Mouse (Mus musculus): ENCODE results near the gene Rgs11. TPM values are rescaled to one million over a fixed set of nuclear protein-coding genes. Genes with fewer than 3 reads are reported as not detected.
A peak's percentile ranks its signal among the peaks of the same experiment; 100 is the strongest.
"Not testable (repeated sequence)": the region's sequence is repeated elsewhere in the genome, so short reads cannot be mapped to it uniquely, and the experiment has no call there.

The Rgs11 gene
- polyA plus RNA-seq (2014; fragmentation: Nextera tagmentation; extraction: Ambion mirVana), result 8.5 and 13.2 TPM in 2 replicates

DNA sequence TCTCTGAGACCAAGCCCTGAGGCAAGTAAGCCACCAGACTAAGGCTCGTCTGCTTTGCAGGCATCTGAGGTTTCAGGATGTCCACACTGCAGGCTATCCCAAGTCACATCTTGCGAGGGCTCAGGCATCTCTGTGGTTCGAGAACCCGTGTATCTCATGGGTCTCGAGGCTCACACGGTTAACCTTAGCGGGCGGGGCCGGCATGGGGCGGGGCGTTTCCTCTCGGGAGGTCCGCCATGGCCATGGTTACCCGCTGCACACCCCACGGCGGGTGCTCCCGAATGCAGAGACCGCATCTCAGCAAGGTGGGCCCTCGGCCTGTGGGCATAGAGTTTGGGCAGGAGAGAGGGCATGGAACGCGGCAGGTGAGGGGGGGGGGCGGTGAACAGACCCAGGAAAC lies at the start of gene Rgs11:
Rgs11 (plus strand) TSS at position 215 of the 400 bp plus-strand sequence.
- H3K27ac ChIP-seq (replicated peaks; ENCODE audit: low read depth, low read length), result no peak within 1 kb of the TSS
- H3K36me3 ChIP-seq (ENCODE audit: control insufficient read depth, insufficient read depth, low read length), result peaks cover 6% of the 10 kb centered on the region; the same call in 1 of the 2 replicates
- H3K4me2 ChIP-seq (ENCODE audit: low read depth, low read length), result peak within 1 kb of the TSS; percentile 96
- peak within 1 kb of the TSS; percentile 54 for H3K9ac ChIP-seq (ENCODE audit: low read depth, low read length)
- ATAC-seq (ENCODE audit: low read depth) (no peak; the same call in 1 of the 2 replicates), DNase-seq (ENCODE audit: low spot score) (no peak)
- H3K9me3 ChIP-seq (ENCODE audit: control insufficient read depth, low read length), result no peaks in the 10 kb centered on the region
- 2% methylated on average over 17 of the region's 22 CpGs for WGBS
- H3K4me1 ChIP-seq (ENCODE audit: control insufficient read depth, insufficient read depth, low read length), result peaks cover 7% of the 10 kb centered on the region; the same call in 1 of the 2 replicates
- peak within 1 kb of the TSS; percentile 52 for H3K4me3 ChIP-seq (ENCODE audit: low read depth, low read length)
- H3K27me3 ChIP-seq (replicated peaks; ENCODE audit: control insufficient read depth, insufficient read depth, low read length), result peaks cover 52% of the 10 kb centered on the region

DNA sequence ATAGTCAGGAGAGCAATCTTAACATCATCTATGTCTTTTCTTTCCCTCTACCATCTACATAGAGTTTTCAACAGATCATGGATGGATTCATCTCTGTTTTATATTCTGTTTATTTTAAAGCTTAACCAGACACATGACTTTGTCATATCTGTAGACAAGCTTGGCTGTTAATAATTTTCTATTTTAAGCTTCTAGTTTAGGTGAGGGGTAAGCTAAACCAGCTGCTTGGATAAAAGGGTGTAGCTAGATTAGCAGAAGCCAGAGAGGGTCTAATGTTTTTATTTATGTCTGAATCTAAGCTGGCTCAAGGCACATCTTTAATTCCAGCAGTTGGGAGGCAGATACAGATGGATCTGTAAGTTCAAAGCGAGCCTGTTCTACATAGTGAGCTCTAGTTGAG lies 40.0 kb upstream of the Rgs11 start:
- DNase-seq (ENCODE audit: low spot score), result no peak
- Histone ChIP-seq H3K27me3 (replicated peaks; ENCODE audit: control insufficient read depth, insufficient read depth, low read length) (no peaks in the 10 kb centered on the region), H3K27ac (replicated peaks; ENCODE audit: low read depth, low read length) (no peak overlapping the region), H3K9me3 (ENCODE audit: control insufficient read depth, low read length) (no peaks in the 10 kb centered on the region), H3K4me2 (ENCODE audit: low read depth, low read length) (no peak overlapping the region), H3K4me1 (ENCODE audit: control insufficient read depth, insufficient read depth, low read length) (no peaks in the 10 kb centered on the region), H3K36me3 (ENCODE audit: control insufficient read depth, insufficient read depth, low read length) (peaks cover 8% of the 10 kb centered on the region; the same call in 1 of the 2 replicates), H3K9ac (ENCODE audit: low read depth, low read length) (no peak overlapping the region), H3K4me3 (ENCODE audit: low read depth, low read length) (no peak overlapping the region)
- WGBS, result 85% methylated on average over 1 of the region's 1 CpGs
- ATAC-seq (ENCODE audit: low read depth), result no peak

DNA sequence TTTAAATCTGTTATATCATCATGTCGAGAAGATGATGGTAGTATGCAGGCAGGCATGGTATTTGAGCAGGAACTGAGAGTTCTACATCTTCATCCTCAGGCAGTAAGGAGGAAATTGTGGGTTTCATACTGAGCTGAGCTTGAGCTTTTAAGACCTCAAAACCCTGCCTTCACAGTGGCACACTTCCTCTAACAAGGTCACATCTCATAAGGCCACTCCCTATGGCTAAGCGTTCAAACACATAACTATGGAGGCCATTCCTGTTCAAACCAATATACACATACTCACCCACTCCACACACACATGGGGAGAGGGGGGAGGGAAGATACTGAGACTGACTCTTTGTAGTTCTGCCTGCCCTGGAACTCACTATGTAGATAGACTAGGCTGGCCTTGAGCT lies 34.7 kb upstream of the Rgs11 start:
- DNase-seq (ENCODE audit: low spot score) (no peak), ATAC-seq (ENCODE audit: low read depth) (no peak)
- no peaks in the 10 kb centered on the region for H3K27me3 ChIP-seq (replicated peaks; ENCODE audit: control insufficient read depth, insufficient read depth, low read length)
- H3K9ac ChIP-seq (ENCODE audit: low read depth, low read length), result no peak overlapping the region
- H3K4me2 ChIP-seq (ENCODE audit: low read depth, low read length), result no peak overlapping the region
- H3K4me3 ChIP-seq (ENCODE audit: low read depth, low read length), result no peak overlapping the region
- 91% methylated on average over 2 of the region's 2 CpGs for WGBS
- H3K4me1 ChIP-seq (ENCODE audit: control insufficient read depth, insufficient read depth, low read length), result no peaks in the 10 kb centered on the region
- no peak overlapping the region for H3K27ac ChIP-seq (replicated peaks; ENCODE audit: low read depth, low read length)
- peaks cover 8% of the 10 kb centered on the region; the same call in 1 of the 2 replicates for H3K36me3 ChIP-seq (ENCODE audit: control insufficient read depth, insufficient read depth, low read length)
- H3K9me3 ChIP-seq (ENCODE audit: control insufficient read depth, low read length), result no peaks in the 10 kb centered on the region

DNA sequence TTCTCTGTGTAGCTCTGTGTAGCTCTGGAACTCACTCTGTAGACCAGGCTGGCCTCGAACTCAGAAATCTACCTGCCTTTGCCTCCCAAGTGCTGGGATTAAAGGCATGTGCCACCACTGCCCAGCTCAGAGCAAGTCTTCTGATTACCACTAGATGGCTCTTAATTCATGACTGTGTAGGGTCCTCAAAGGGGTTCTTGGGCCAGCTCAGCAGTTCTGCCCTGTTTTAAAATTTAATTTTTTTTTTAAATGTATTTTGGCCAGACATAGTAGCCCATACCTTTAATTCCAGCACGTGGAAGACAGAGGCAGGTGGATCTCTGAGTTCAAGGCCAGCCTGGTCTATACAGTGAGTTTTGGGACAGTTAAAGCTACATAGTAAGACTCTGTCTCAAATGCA lies 27.5 kb upstream of the Rgs11 start:
- not testable (repeated sequence) for DNase-seq (ENCODE audit: low spot score); ATAC-seq (ENCODE audit: low read depth); H3K27me3 ChIP-seq (replicated peaks; ENCODE audit: control insufficient read depth, insufficient read depth, low read length); H3K9ac ChIP-seq (ENCODE audit: low read depth, low read length); H3K4me1 ChIP-seq (ENCODE audit: control insufficient read depth, insufficient read depth, low read length); H3K9me3 ChIP-seq (ENCODE audit: control insufficient read depth, low read length); H3K4me2 ChIP-seq (ENCODE audit: low read depth, low read length); H3K4me3 ChIP-seq (ENCODE audit: low read depth, low read length); H3K27ac ChIP-seq (replicated peaks; ENCODE audit: low read depth, low read length)
- H3K36me3 ChIP-seq (ENCODE audit: control insufficient read depth, insufficient read depth, low read length), result peaks cover 30% of the 10 kb centered on the region; the same call in 1 of the 2 replicates
- 90% methylated on average over 2 of the region's 2 CpGs for WGBS

DNA sequence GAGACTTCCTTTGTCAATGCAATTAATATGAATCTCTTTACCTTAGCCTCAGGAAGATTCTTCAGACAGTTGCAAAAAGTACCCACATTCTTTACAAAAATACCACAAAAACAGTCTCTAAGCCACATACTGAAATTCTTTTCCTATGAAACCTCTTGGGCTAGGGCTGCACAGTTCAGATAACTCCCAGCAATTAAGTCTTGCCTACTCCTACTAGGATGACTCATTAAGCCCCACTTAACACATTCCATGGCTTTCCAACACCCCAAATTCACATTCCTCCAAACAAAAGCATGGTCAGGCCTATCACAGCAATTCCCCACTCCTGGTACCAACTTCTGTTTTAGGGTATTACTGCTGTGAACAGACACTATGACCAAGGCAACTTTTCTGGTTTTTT lies 24.1 kb upstream of the Rgs11 start:
- H3K36me3 ChIP-seq (ENCODE audit: control insufficient read depth, insufficient read depth, low read length), result peaks cover 50% of the 10 kb centered on the region

GRCm38 (mm10) chr17:26181179-26181578 lies 21.6 kb upstream of the Rgs11 start:
- Histone ChIP-seq H3K9ac (ENCODE audit: low read depth, low read length) (no peak overlapping the region), H3K4me1 (ENCODE audit: control insufficient read depth, insufficient read depth, low read length) (no peaks in the 10 kb centered on the region), H3K36me3 (ENCODE audit: control insufficient read depth, insufficient read depth, low read length) (peaks cover 59% of the 10 kb centered on the region), H3K27ac (replicated peaks; ENCODE audit: low read depth, low read length) (no peak overlapping the region), H3K4me2 (ENCODE audit: low read depth, low read length) (no peak overlapping the region), H3K9me3 (ENCODE audit: control insufficient read depth, low read length) (0 out of 2 replicates have a peak, but pooled peaks cover 3% of the 10 kb centered on the region), H3K4me3 (ENCODE audit: low read depth, low read length) (no peak overlapping the region), H3K27me3 (replicated peaks; ENCODE audit: control insufficient read depth, insufficient read depth, low read length) (no peaks in the 10 kb centered on the region)
- 92% methylated on average over 3 of the region's 3 CpGs for WGBS
- no peak for ATAC-seq (ENCODE audit: low read depth)
- DNase-seq (ENCODE audit: low spot score), result no peak

More for the DNA sequence above, 24.1 kb upstream of the Rgs11 start:
- H3K4me1 ChIP-seq (ENCODE audit: control insufficient read depth, insufficient read depth, low read length), result no peaks in the 10 kb centered on the region
- no peak overlapping the region for H3K9ac ChIP-seq (ENCODE audit: low read depth, low read length)
- H3K27ac ChIP-seq (replicated peaks; ENCODE audit: low read depth, low read length), result no peak overlapping the region
- H3K4me3 ChIP-seq (ENCODE audit: low read depth, low read length), result no peak overlapping the region
- H3K9me3 ChIP-seq (ENCODE audit: control insufficient read depth, low read length), result 0 out of 2 replicates have a peak, but pooled peaks cover 3% of the 10 kb centered on the region
- no peaks in the 10 kb centered on the region for H3K27me3 ChIP-seq (replicated peaks; ENCODE audit: control insufficient read depth, insufficient read depth, low read length)
- DNase-seq (ENCODE audit: low spot score) (no peak), ATAC-seq (ENCODE audit: low read depth) (no peak)
- no peak overlapping the region for H3K4me2 ChIP-seq (ENCODE audit: low read depth, low read length)

DNA sequence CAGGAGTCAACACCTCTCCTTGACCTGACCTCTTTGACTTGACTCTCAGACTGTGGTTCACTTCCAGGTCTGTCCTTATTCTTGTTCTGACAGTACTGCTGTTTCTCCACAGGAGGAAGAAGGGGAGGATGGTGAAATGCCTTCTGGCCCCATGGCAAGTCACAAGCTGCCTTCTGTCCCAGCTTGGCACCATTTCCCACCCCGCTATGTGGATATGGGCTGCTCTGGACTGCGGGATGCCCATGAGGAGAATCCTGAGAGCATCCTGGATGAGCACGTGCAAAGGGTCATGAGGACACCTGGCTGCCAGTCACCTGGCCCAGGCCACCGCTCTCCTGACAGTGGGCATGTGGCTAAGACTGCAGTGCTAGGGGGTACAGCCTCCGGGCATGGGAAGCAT lies 15.2 kb upstream of the Rgs11 start:
- Histone ChIP-seq H3K27ac (replicated peaks; ENCODE audit: low read depth, low read length) (no peak overlapping the region), H3K27me3 (replicated peaks; ENCODE audit: control insufficient read depth, insufficient read depth, low read length) (no peaks in the 10 kb centered on the region), H3K9me3 (ENCODE audit: control insufficient read depth, low read length) (no peaks in the 10 kb centered on the region), H3K9ac (ENCODE audit: low read depth, low read length) (no peak overlapping the region), H3K4me3 (ENCODE audit: low read depth, low read length) (no peak overlapping the region), H3K4me1 (ENCODE audit: control insufficient read depth, insufficient read depth, low read length) (no peaks in the 10 kb centered on the region), H3K36me3 (ENCODE audit: control insufficient read depth, insufficient read depth, low read length) (peaks cover 93% of the 10 kb centered on the region), H3K4me2 (ENCODE audit: low read depth, low read length) (no peak overlapping the region)
- ATAC-seq (ENCODE audit: low read depth) (no peak), DNase-seq (ENCODE audit: low spot score) (no peak)
- WGBS, result 95% methylated on average over 5 of the region's 5 CpGs

DNA sequence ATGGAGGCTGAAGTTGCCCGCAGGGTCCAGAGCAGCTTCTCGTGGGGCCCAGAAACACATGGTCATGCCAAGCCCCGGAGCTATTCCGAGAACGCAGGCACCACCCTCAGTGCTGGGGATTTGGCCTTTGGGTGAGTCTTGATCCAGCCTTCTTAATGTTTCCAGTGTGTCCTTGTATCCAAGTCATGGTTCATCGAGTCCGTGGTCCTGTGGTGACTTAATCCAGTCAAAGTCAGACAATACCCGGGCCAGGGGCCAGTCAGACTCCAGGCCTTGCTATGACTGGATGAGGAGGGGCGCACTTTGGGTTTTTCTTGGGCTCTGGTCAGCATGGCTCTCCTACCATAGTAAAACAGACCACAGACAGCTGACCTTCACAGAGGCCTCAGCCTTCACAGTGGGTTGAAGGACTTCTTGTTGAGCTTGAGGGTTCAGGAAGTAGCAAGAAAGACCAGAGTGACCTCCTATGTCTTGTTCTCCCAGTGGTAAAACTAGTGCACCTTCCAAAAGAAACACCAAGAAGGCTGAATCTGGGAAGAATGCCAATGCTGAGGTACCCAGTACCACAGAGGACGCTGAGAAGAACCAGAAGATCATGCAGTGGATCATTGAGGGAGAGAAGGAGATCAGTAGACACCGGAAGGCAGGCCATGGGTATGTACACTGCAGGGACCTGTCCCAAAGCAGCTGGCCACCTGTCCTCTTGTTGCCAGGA lies 14.5 kb upstream of the Rgs11 start:
- ATAC-seq (ENCODE audit: low read depth) (no peak), DNase-seq (ENCODE audit: low spot score) (no peak)
- H3K4me2 ChIP-seq (ENCODE audit: low read depth, low read length), result no peak overlapping the region
- peaks cover 93% of the 10 kb centered on the region for H3K36me3 ChIP-seq (ENCODE audit: control insufficient read depth, insufficient read depth, low read length)
- H3K4me3 ChIP-seq (ENCODE audit: low read depth, low read length), result no peak overlapping the region
- WGBS, result 96% methylated on average over 11 of the region's 11 CpGs
- H3K4me1 ChIP-seq (ENCODE audit: control insufficient read depth, insufficient read depth, low read length), result no peaks in the 10 kb centered on the region
- H3K27ac ChIP-seq (replicated peaks; ENCODE audit: low read depth, low read length), result no peak overlapping the region
- H3K27me3 ChIP-seq (replicated peaks; ENCODE audit: control insufficient read depth, insufficient read depth, low read length), result no peaks in the 10 kb centered on the region
- H3K9me3 ChIP-seq (ENCODE audit: control insufficient read depth, low read length), result no peaks in the 10 kb centered on the region
- no peak overlapping the region for H3K9ac ChIP-seq (ENCODE audit: low read depth, low read length)

DNA sequence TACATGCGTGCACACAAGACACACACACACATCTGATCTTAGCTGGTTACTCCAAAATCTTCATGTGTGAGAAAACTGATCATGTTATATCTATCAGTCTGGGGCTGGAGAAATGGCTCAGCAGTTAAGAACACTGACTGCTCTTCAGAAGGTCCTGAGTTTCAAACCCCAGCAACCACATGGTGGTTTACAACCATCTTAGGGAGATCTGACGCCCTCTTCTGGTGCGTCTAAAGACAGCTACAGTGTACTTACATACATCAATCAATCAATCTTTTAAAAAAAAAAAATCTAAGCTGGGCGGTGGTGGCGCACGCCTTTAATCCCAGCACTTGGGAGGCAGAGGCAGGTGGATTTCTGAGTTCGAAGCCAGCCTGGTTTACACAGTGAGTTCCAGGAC lies 11.3 kb upstream of the Rgs11 start:
- WGBS, result 86% methylated on average over 7 of the region's 7 CpGs
- H3K4me1 ChIP-seq (ENCODE audit: control insufficient read depth, insufficient read depth, low read length); H3K4me3 ChIP-seq (ENCODE audit: low read depth, low read length); H3K27me3 ChIP-seq (replicated peaks; ENCODE audit: control insufficient read depth, insufficient read depth, low read length); ATAC-seq (ENCODE audit: low read depth); DNase-seq (ENCODE audit: low spot score); H3K4me2 ChIP-seq (ENCODE audit: low read depth, low read length); H3K9ac ChIP-seq (ENCODE audit: low read depth, low read length); H3K27ac ChIP-seq (replicated peaks; ENCODE audit: low read depth, low read length); H3K9me3 ChIP-seq (ENCODE audit: control insufficient read depth, low read length): not testable (repeated sequence)
- peaks cover 95% of the 10 kb centered on the region for H3K36me3 ChIP-seq (ENCODE audit: control insufficient read depth, insufficient read depth, low read length)
